Mouse (Mus musculus): ENCODE measurements at regions not wholly inside any gene's neighbourhood (a gene's known extent, or its start where the extent isn't known, plus 50 kb on each side); places are given as distances from the start of the nearest gene placed in this dataset.

- TF ChIP-seq CTCF (conservative IDR thresholded peaks at IDR 0.05 in 1 of 2, IDR thresholded peaks at IDR 0.05 in 1 of 2; ENCODE audit: low read depth in 2 of 2, low read length in 2 of 2) (no peak), ZNF384 (IDR thresholded peaks at IDR 0.05; ENCODE audit: low read depth, low read length) (no peak)
Observed at GRCm38 (mm10) chr1:187439170-187439914, 169.2 kb upstream of the Esrrg start.

Measured in CH12.LX (cell line).